Mouse (Mus musculus) myocyte (in vitro differentiated cells): ENCODE measurements around the gene Mesp1. TPM values are rescaled to one million over a fixed set of nuclear protein-coding genes. Genes with fewer than 3 reads are reported as not detected.

Experiments used
- H3K27me3 ChIP-seq: one replicate; pipeline ENCODE4 v1.6.1; 2011; ENCODE audit not compliant: control insufficient read depth, insufficient read depth, insufficient read length
- H3K36me3 ChIP-seq: one replicate; pipeline ENCODE4 v1.6.1; 2011; ENCODE audit not compliant: control insufficient read depth, insufficient read depth
- H3K4me2 ChIP-seq: one replicate; pipeline ENCODE4 v1.6.1; 2011; ENCODE audit warnings: low read depth, control low read depth
- H3K4me3 ChIP-seq: one replicate; pipeline ENCODE4 v1.5.1; 2011; ENCODE audit warnings: mild to moderate bottlenecking, control low read depth, moderate library complexity
- H3K79me2 ChIP-seq: one replicate; pipeline ENCODE4 v1.6.1; 2011; ENCODE audit not compliant: control insufficient read depth, insufficient read depth
- H3ac ChIP-seq: one replicate; pipeline ENCODE4 v1.6.1; 2011; ENCODE audit not compliant: control insufficient read depth, insufficient read length
- CEBPB ChIP-seq: IDR thresholded peaks from 2 replicates; pipeline ENCODE4 v1.6.1; 2011; ENCODE audit warnings: mild to moderate bottlenecking, moderate library complexity; ENCODE audit not compliant: poor library complexity, insufficient read depth, severe bottlenecking
- E2F4 ChIP-seq: IDR thresholded peaks from one replicate; pipeline ENCODE4 v1.6.1; 2011; ENCODE audit warnings: mild to moderate bottlenecking, control low read depth, moderate library complexity; ENCODE audit not compliant: insufficient read depth
- MAX ChIP-seq: IDR thresholded peaks from one replicate; pipeline ENCODE4 v1.6.1; 2011; ENCODE audit warnings: low read depth, mild to moderate bottlenecking, control low read depth
- MYOD1 ChIP-seq, 3 experiments: IDR thresholded peaks; one replicate each; pipeline ENCODE4 v1.6.1; 2011; ENCODE audit warnings: control low read depth in 2 of 3, low read depth in 2 of 3, mild to moderate bottlenecking in 2 of 3, moderate library complexity in 1 of 3; ENCODE audit not compliant: insufficient read length in 2 of 3, control insufficient read depth in 1 of 3
- MYOG ChIP-seq, 3 experiments: IDR thresholded peaks; one replicate each; pipeline ENCODE4 v1.6.1; 2011; ENCODE audit warnings: control low read depth in 2 of 3, low read depth in 2 of 3, mild to moderate bottlenecking in 2 of 3; ENCODE audit not compliant: insufficient read length in 2 of 3, control insufficient read depth in 1 of 3, insufficient read depth in 1 of 3
- POLR2A ChIP-seq: IDR thresholded peaks from one replicate; pipeline ENCODE4 v1.6.1; 2011; ENCODE audit warnings: low read depth, mild to moderate bottlenecking, control low read depth, moderate library complexity; ENCODE audit not compliant: insufficient read length
- POLR2AphosphoS2 ChIP-seq: IDR thresholded peaks from one replicate; pipeline ENCODE4 v1.6.1; 2011; ENCODE audit warnings: low read depth, control low read depth; ENCODE audit not compliant: insufficient read length
- REST ChIP-seq: IDR thresholded peaks from one replicate; pipeline ENCODE4 v1.6.1; 2011; ENCODE audit warnings: mild to moderate bottlenecking, control low read depth, moderate library complexity; ENCODE audit not compliant: insufficient read depth, insufficient read length
- SRF ChIP-seq: IDR thresholded peaks from one replicate; pipeline ENCODE4 v1.6.1; 2011; ENCODE audit warnings: low read depth; ENCODE audit not compliant: control insufficient read depth, insufficient read length
- TCF12 ChIP-seq: IDR thresholded peaks from one replicate; pipeline ENCODE4 v1.6.1; 2011; ENCODE audit warnings: mild to moderate bottlenecking, control low read depth; ENCODE audit not compliant: poor library complexity, insufficient read depth, severe bottlenecking
- TCF3 ChIP-seq: IDR thresholded peaks from one replicate; pipeline ENCODE4 v1.6.1; 2011; ENCODE audit warnings: low read depth, control low read depth; ENCODE audit not compliant: insufficient read length
- USF1 ChIP-seq: IDR thresholded peaks from one replicate; pipeline ENCODE4 v1.6.1; 2011; ENCODE audit warnings: low read depth, mild to moderate bottlenecking, control low read depth, moderate library complexity
- polyA plus RNA-seq: library from polyadenylated mRNA; unstranded; fragments of >200 nt; fragmentation: generic; extraction: Trizol; gene quantifications from one replicate; pipeline ENCODE4 v1.2.1, GENCODE M21; 2012; ENCODE audit warnings: missing spikeins

Gene Mesp1
- polyA plus RNA-seq, 1 experiment: not detected

DNA sequence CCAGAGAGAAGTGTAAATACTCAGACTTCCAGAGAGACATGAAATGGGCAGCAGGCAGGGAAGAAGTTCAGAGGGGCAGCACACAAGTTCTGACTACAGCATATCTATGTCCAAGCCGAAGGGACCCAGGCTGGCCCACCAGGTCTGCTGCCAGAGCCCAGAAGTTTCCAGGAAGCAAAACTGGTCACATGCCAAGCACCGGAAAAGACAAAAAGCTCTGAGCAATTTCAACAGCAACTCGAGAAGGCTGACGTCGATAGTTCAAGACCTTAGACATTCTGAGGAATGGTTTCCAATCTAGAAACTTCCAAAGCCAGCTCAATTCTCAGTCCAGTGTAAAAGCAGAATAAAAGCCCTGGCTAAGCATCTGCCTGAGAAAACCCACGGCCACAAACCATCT lies 38.0 kb upstream of the Mesp1 start:
- no peak overlapping the region for H3ac ChIP-seq
- H3K79me2 ChIP-seq: no peaks in the 10 kb centered on the region
- no peaks in the 10 kb centered on the region for H3K36me3 ChIP-seq

DNA sequence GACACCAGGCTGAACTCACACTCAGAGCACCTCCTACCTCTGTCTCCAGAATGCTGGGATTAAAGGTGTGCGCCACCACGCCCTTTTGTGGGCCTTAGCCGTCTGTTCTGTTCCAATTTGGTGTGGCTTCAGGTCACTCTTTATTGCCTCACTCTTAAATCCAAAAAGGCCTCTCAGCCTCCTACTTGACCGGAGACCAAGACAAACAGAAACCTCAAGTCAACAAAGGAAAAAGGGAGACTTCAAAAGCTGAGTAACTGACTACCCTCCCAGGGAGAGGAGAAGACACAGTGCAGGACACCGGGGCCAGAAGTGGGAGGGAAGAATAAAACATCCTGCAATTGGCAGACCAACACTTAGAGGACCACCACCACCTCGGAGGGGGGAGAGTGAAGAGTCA lies 37.6 kb upstream of the Mesp1 start:
- TF ChIP-seq CEBPB: no peak
- TF ChIP-seq MYOG (IDR thresholded peaks at IDR 0.05; ENCODE audit: control insufficient read depth in 1 of 3, insufficient read depth in 1 of 3, insufficient read length in 2 of 3, low read depth in 2 of 3): no peak
- no peak for TF ChIP-seq E2F4
- TF ChIP-seq USF1: no peak
- no peak for TF ChIP-seq TCF12
- no peak for TF ChIP-seq MAX
- H3K36me3 ChIP-seq: no peaks in the 10 kb centered on the region
- H3K4me3 ChIP-seq: no peak overlapping the region
- no peaks in the 10 kb centered on the region for H3K27me3 ChIP-seq
- no peaks in the 10 kb centered on the region for H3K79me2 ChIP-seq
- H3ac ChIP-seq: no peak overlapping the region
- no peak overlapping the region for H3K4me2 ChIP-seq

More for the DNA sequence above, 38.0 kb upstream of the Mesp1 start:
- Histone ChIP-seq H3K4me2 (no peak overlapping the region), H3K4me3 (no peak overlapping the region), H3K27me3 (no peaks in the 10 kb centered on the region)
- TF ChIP-seq TCF12 (no peak), POLR2A (no peak), REST (no peak), E2F4 (no peak), MYOD1 (IDR thresholded peaks at IDR 0.05; ENCODE audit: control insufficient read depth in 1 of 3, insufficient read length in 2 of 3, low read depth in 2 of 3) (no peak), CEBPB (no peak), POLR2AphosphoS2 (no peak), MAX (no peak), USF1 (no peak), SRF (no peak), MYOG (IDR thresholded peaks at IDR 0.05; ENCODE audit: control insufficient read depth in 1 of 3, insufficient read depth in 1 of 3, insufficient read length in 2 of 3, low read depth in 2 of 3) (no peak), TCF3 (no peak)

DNA sequence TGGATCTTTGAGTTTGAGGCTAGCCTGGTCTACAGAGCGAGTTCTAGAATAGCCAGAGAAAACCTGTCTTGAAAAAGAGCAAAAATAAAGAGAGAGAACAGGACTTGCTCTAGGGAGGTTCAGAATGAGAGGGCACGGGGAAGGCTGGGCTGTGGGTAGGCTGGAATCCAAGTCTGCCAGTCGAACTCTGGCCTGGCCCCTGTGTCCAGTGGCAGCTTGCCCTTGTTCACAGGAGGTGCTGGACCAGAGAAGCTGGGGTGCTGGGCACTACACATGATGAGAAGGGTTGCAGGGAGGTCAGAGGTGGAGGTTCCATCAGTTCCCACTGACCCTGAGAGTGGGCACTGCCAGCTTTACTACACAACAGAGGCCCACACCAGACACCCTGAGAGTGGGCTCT lies 34.8 kb upstream of the Mesp1 start:
- TF ChIP-seq SRF (no peak), E2F4 (no peak), USF1 (no peak), MYOD1 (IDR thresholded peaks at IDR 0.05; ENCODE audit: control insufficient read depth in 1 of 3, insufficient read length in 2 of 3, low read depth in 2 of 3) (no peak)
- no peaks in the 10 kb centered on the region for H3K79me2 ChIP-seq
- H3K36me3 ChIP-seq: no peaks in the 10 kb centered on the region
- H3K4me3 ChIP-seq: no peak overlapping the region
- no peak overlapping the region for H3ac ChIP-seq
- no peaks in the 10 kb centered on the region for H3K27me3 ChIP-seq
- no peak overlapping the region for H3K4me2 ChIP-seq

DNA sequence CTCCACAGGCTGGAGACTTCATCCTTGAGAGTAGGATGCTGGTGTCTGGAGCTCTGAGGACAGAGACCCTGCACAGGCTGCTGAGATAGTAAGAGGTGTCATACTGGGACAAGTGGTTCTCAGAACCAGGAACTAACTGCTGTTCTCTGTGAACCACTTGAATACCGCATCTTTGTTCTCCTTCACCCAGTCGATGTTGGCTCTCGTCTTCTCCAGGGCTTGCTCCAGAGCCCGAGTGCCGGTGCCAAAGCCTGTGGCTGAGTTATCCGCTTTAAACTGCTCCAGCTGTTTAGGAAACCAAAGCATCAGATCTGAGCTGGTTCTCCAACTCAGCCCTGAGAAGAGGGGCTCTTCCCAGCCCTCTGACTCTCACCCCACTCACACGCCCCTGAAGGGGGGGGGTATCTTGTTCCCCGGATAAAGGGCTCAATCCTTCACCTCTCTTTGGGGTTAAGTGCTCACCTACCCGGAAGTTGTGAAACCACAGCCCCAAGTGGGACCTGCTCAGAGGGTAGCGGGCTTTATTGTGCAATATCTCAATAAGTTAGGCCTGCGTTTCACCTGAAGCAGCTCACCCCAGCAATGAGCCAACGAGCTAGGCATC lies 28.6 kb upstream of the Mesp1 start:
- H3K4me2 ChIP-seq: no peak overlapping the region
- H3K36me3 ChIP-seq: no peaks in the 10 kb centered on the region
- no peaks in the 10 kb centered on the region for H3K27me3 ChIP-seq
- no peaks in the 10 kb centered on the region for H3K79me2 ChIP-seq
- no peak overlapping the region for H3ac ChIP-seq
- no peak for TF ChIP-seq POLR2A
- H3K4me3 ChIP-seq: no peak overlapping the region

DNA sequence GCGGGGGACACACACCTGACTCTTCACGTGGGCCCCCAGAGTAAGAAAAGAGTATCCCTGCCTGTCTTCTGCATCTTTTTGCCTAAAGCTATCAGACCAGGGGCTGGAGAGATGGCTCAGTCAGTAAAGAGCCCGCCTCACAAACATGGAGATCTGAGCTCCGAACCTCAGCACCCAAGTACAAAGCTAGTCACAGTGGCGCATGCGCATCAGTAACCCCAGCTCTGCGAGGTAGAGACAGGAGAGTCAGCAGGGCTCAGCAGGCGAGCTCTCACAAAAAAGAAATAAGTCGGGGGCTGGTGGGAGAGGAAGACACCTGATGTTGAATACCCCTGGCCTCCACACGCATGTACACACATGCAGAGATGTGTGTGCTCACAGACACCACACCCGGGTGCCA lies 26.4 kb upstream of the Mesp1 start:
- no peak for TF ChIP-seq CEBPB
- no peak for TF ChIP-seq MYOG (IDR thresholded peaks at IDR 0.05; ENCODE audit: control insufficient read depth in 1 of 3, insufficient read depth in 1 of 3, insufficient read length in 2 of 3, low read depth in 2 of 3)
- TF ChIP-seq REST: no peak
- TF ChIP-seq USF1: no peak
- TF ChIP-seq TCF12: no peak
- TF ChIP-seq E2F4: no peak
- no peak for TF ChIP-seq TCF3
- Histone ChIP-seq H3K27me3 (no peaks in the 10 kb centered on the region), H3K4me2 (no peak overlapping the region), H3K4me3 (no peak overlapping the region), H3K36me3 (no peaks in the 10 kb centered on the region), H3K79me2 (no peaks in the 10 kb centered on the region), H3ac (no peak overlapping the region)

DNA sequence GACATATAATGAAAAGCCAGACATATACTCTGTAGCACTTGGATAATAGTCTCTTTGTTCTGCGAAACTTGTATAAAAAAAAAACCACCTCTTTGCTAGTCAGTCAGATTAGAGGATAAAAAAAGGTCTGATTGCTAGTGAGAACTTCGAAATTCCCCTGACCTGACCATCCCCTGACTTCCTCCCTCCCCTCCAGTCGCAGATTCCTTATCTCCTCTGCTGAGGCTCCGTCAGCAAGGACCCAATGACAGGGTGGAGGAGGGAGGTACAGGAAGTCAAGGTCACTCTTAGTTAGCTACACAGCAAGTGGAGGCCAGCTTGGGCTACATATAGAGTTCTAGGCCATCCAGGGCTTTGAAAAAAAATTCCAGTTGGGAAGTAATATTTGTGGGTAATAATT lies 25.9 kb upstream of the Mesp1 start:
- Histone ChIP-seq H3ac (no peak overlapping the region), H3K36me3 (no peaks in the 10 kb centered on the region), H3K27me3 (no peaks in the 10 kb centered on the region), H3K79me2 (no peaks in the 10 kb centered on the region), H3K4me2 (no peak overlapping the region), H3K4me3 (no peak overlapping the region)
- TF ChIP-seq POLR2AphosphoS2: no peak
- no peak for TF ChIP-seq MAX
- TF ChIP-seq REST: no peak
- TF ChIP-seq SRF: no peak
- no peak for TF ChIP-seq MYOG (IDR thresholded peaks at IDR 0.05; ENCODE audit: control insufficient read depth in 1 of 3, insufficient read depth in 1 of 3, insufficient read length in 2 of 3, low read depth in 2 of 3)
- TF ChIP-seq POLR2A: no peak
